Mouse (Mus musculus) lung, postnatal 36 days (tissue): ENCODE data around the gene Gm10471.
"Not testable (repeated sequence)": the region's sequence is repeated elsewhere in the genome, so short reads cannot be mapped to it uniquely, and the experiment has no call there.

Source experiments
- DNase-seq: peaks from one replicate; pipeline ENCODE4 v3.0.0; 2022; ENCODE audit warnings: mixed read lengths

The Gm10471 gene

GRCm38 (mm10) chr5:26089191-26089590 is at the start of gene Gm10471:
Gm10471 (minus strand) TSS chr5:26089291.
- DNase-seq = not testable (repeated sequence)

- DNase-seq = not testable (repeated sequence)
These were observed 32.2 kb upstream of the Gm10471 start, which contains the start of gene Gm10220 for GRCm38 (mm10) chr5:26121321-26121720. Gm10220 (minus strand) TSS chr5:26121421.

- DNase-seq = not testable (repeated sequence)
These were observed 16.2 kb upstream of the Gm10471 start, which contains the start of gene 5031410I06Rik for GRCm38 (mm10) chr5:26105262-26105661. 5031410I06Rik (minus strand) TSS chr5:26105362.

- DNase-seq = not testable (repeated sequence)
These were observed 10.1 kb downstream of the Gm10471 start for GRCm38 (mm10) chr5:26079023-26079422.

- DNase-seq = no peak
These were observed 18.4 kb downstream of the Gm10471 start for GRCm38 (mm10) chr5:26070716-26071115.

GRCm38 (mm10) chr5:26058481-26058880 is 30.6 kb downstream of the Gm10471 start, which contains the start of gene Gm7347:
Gm7347 (minus strand) TSS chr5:26058581.
- not testable (repeated sequence) for DNase-seq

- not testable (repeated sequence) for DNase-seq
These were observed 49.6 kb downstream of the Gm10471 start, which contains the start of gene Speer4a for GRCm38 (mm10) chr5:26039458-26039857. Speer4a (minus strand) TSS chr5:26039558.
